In the genomic region with DNA sequence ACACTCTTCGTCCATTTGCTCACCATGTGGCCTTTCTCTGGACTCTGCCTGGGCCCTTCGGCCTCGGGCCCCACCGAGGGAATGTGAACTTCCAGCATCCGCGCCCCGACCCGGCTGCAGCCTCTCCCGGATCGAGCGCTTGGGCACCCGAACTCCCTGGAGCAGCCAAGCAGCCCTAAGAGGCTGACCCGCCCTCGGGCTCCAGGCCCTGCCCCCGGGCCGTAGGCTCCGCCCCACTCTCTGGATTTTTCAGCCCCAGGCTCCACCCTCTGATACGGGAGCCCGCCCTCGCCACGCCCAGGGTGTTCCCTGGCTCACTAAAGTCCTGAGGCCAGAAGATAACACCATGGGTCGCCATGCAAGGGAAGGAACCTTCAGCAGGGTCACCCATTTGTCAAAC, we compare ENCODE assay signal across 8 mouse cellular contexts. TPM values are rescaled to one million over a fixed set of nuclear protein-coding genes. Genes with fewer than 3 reads are reported as not detected.
DNase-seq lines count a peak whose midpoint lies in the region.

A gene (minus strand): TSS at position 137 of the 400 bp plus-strand sequence.

- DNase-seq in MEL-GATA-1-ER (ENCODE audit: extremely low read depth, low read depth): peak; percentile 82
- DNase-seq in cerebellum, adult 8-10 months: peak; percentile 85
- peak; percentile 74 for DNase-seq in forelimb bud, embryonic 11.5 days (ENCODE audit: low read depth, low spot score)
- peak; percentile 84 for DNase-seq in heart, postnatal 4 days
- DNase-seq in layer of hippocampus, adult 9-11 months: peak; percentile 77
- DNase-seq in lung, postnatal 10 days: peak; percentile 92
- DNase-seq in ovary, postnatal 10 days (ENCODE audit: low spot score): peak; percentile 52
- DNase-seq in thymus, postnatal 0 days (ENCODE audit: low spot score): peak; percentile 46

RNA-seq across cellular contexts. Expression of the gene that starts here (rescaled TPM):
- total RNA-seq in heart, postnatal 4 days (2021): 1 to 10 TPM; 1.1 to 1.2 TPM
- 1.4 TPM in 2 replicates for polyA plus RNA-seq in thymus, postnatal 0 days (2015; fragmentation: Nextera tagmentation; extraction: Ambion mirVana)

Comparison
In these comparisons a context has a peak if more than half of its experiments do, and no peak if none do; other contexts are left out.
1. Peak in every context shown above with its lines: DNase-seq.